Mouse (Mus musculus) liver, embryonic 14.5 days (tissue): ENCODE measurements at regions not wholly inside any gene's neighbourhood (a gene's known extent, or its start where the extent isn't known, plus 50 kb on each side); places are given as distances from the start of the nearest gene placed in this dataset.

Experiments used
- CTCF ChIP-seq: IDR thresholded peaks from 2 replicates; pipeline ENCODE4 v1.5.1; 2016; ENCODE audit warnings: antibody characterized with exemption, low read depth, control low read depth
- EP300 ChIP-seq: IDR thresholded peaks from 2 replicates; pipeline ENCODE4 v1.6.1; 2016; ENCODE audit warnings: antibody characterized with exemption, low read depth

- no peak for TF ChIP-seq CTCF
- no peak for TF ChIP-seq EP300
Observed at GRCm38 (mm10) chr3:38257843-38258290, 226.8 kb downstream of the Ankrd50 start.
